Mouse (Mus musculus): ENCODE results near the gene Mark4. TPM values are rescaled to one million over a fixed set of nuclear protein-coding genes. Genes with fewer than 3 reads are reported as not detected.

Gene Mark4
- 7.8 TPM for polyA plus RNA-seq (2015; fragmentation: Illumina TruSeq; extraction: RNeasy Lipid Tissue Mini Kit (QIAGEN cat#74804); ENCODE audit: insufficient read depth, low read depth, low replicate concordance)

GRCm38 (mm10) chr7:19458591-19459111 is at the start of gene Mark4:
Gene Mark4, minus strand, starts transcription at chr7:19458821.

GRCm38 (mm10) chr7:19462884-19463381 is 4.3 kb upstream of the Mark4 start, which contains the start of gene Exoc3l2:
Gene Exoc3l2, plus strand, starts transcription at chr7:19463331.

GRCm38 (mm10) chr7:19404476-19404875 is 54.1 kb downstream of the Mark4 start, which contains the start of gene Ckm:
Gene Ckm, plus strand, starts transcription at chr7:19404776.

GRCm38 (mm10) chr7:19403731-19404296 is 54.8 kb downstream of the Mark4 start, which contains the start of gene Klc3:
Gene Klc3, minus strand, starts transcription at chr7:19404104.

GRCm38 (mm10) chr7:19381377-19382165 is 77.0 kb downstream of the Mark4 start, which contains the start of gene Ercc2:
Gene Ercc2, plus strand, starts transcription at chr7:19382010.

Other genes starting within 250 kb of the Mark4 start
- gene Gpr4, start 246.3 kb downstream of the Mark4 start, polyA plus RNA-seq (2015; fragmentation: Illumina TruSeq; extraction: RNeasy Lipid Tissue Mini Kit (QIAGEN cat#74804); ENCODE audit: insufficient read depth, low read depth, low replicate concordance) = 3.5 TPM
- gene Opa3, start 230.5 kb downstream of the Mark4 start, polyA plus RNA-seq (2015; fragmentation: Illumina TruSeq; extraction: RNeasy Lipid Tissue Mini Kit (QIAGEN cat#74804); ENCODE audit: insufficient read depth, low read depth, low replicate concordance) = 3.2 TPM
- gene Vasp, start 187.0 kb downstream of the Mark4 start, polyA plus RNA-seq (2015; fragmentation: Illumina TruSeq; extraction: RNeasy Lipid Tissue Mini Kit (QIAGEN cat#74804); ENCODE audit: insufficient read depth, low read depth, low replicate concordance) = 15.6 TPM
- not detected for gene Ppm1n, start 178.8 kb downstream of the Mark4 start, polyA plus RNA-seq (2015; fragmentation: Illumina TruSeq; extraction: RNeasy Lipid Tissue Mini Kit (QIAGEN cat#74804); ENCODE audit: insufficient read depth, low read depth, low replicate concordance)
- gene Rtn2, start 176.2 kb downstream of the Mark4 start, polyA plus RNA-seq (2015; fragmentation: Illumina TruSeq; extraction: RNeasy Lipid Tissue Mini Kit (QIAGEN cat#74804); ENCODE audit: insufficient read depth, low read depth, low replicate concordance) = 0.98 TPM
- gene Fosb, start 148.8 kb downstream of the Mark4 start, polyA plus RNA-seq (2015; fragmentation: Illumina TruSeq; extraction: RNeasy Lipid Tissue Mini Kit (QIAGEN cat#74804); ENCODE audit: insufficient read depth, low read depth, low replicate concordance) = 3.5 TPM
- 11.2 TPM for gene Ercc1, start 114.0 kb downstream of the Mark4 start, polyA plus RNA-seq (2015; fragmentation: Illumina TruSeq; extraction: RNeasy Lipid Tissue Mini Kit (QIAGEN cat#74804); ENCODE audit: insufficient read depth, low read depth, low replicate concordance)
- gene Cd3eap, start 99.3 kb downstream of the Mark4 start, polyA plus RNA-seq (2015; fragmentation: Illumina TruSeq; extraction: RNeasy Lipid Tissue Mini Kit (QIAGEN cat#74804); ENCODE audit: insufficient read depth, low read depth, low replicate concordance) = 2.5 TPM
- gene Ppp1r13l, start 99.1 kb downstream of the Mark4 start, polyA plus RNA-seq (2015; fragmentation: Illumina TruSeq; extraction: RNeasy Lipid Tissue Mini Kit (QIAGEN cat#74804); ENCODE audit: insufficient read depth, low read depth, low replicate concordance) = 2.4 TPM
- gene Ercc2, start 76.8 kb downstream of the Mark4 start, polyA plus RNA-seq (2015; fragmentation: Illumina TruSeq; extraction: RNeasy Lipid Tissue Mini Kit (QIAGEN cat#74804); ENCODE audit: insufficient read depth, low read depth, low replicate concordance) = 7.7 TPM
- gene Klc3, start 54.7 kb downstream of the Mark4 start, polyA plus RNA-seq (2015; fragmentation: Illumina TruSeq; extraction: RNeasy Lipid Tissue Mini Kit (QIAGEN cat#74804); ENCODE audit: insufficient read depth, low read depth, low replicate concordance) = 4.6 TPM
- gene Ckm, start 54.0 kb downstream of the Mark4 start, polyA plus RNA-seq (2015; fragmentation: Illumina TruSeq; extraction: RNeasy Lipid Tissue Mini Kit (QIAGEN cat#74804); ENCODE audit: insufficient read depth, low read depth, low replicate concordance) = 0.68 TPM
- gene Exoc3l2, start 4.5 kb upstream of the Mark4 start, polyA plus RNA-seq (2015; fragmentation: Illumina TruSeq; extraction: RNeasy Lipid Tissue Mini Kit (QIAGEN cat#74804); ENCODE audit: insufficient read depth, low read depth, low replicate concordance) = 14.3 TPM
- gene Bloc1s3, start 49.5 kb upstream of the Mark4 start, polyA plus RNA-seq (2015; fragmentation: Illumina TruSeq; extraction: RNeasy Lipid Tissue Mini Kit (QIAGEN cat#74804); ENCODE audit: insufficient read depth, low read depth, low replicate concordance) = 1.00 TPM
- gene Trappc6a, start 49.6 kb upstream of the Mark4 start, polyA plus RNA-seq (2015; fragmentation: Illumina TruSeq; extraction: RNeasy Lipid Tissue Mini Kit (QIAGEN cat#74804); ENCODE audit: insufficient read depth, low read depth, low replicate concordance) = 19.1 TPM
- not detected for gene Nkpd1, start 59.0 kb upstream of the Mark4 start, polyA plus RNA-seq (2015; fragmentation: Illumina TruSeq; extraction: RNeasy Lipid Tissue Mini Kit (QIAGEN cat#74804); ENCODE audit: insufficient read depth, low read depth, low replicate concordance)
- 31.9 TPM for gene Ppp1r37, start 104.3 kb upstream of the Mark4 start, polyA plus RNA-seq (2015; fragmentation: Illumina TruSeq; extraction: RNeasy Lipid Tissue Mini Kit (QIAGEN cat#74804); ENCODE audit: insufficient read depth, low read depth, low replicate concordance)
- gene Zfp296, start 118.5 kb upstream of the Mark4 start, polyA plus RNA-seq (2015; fragmentation: Illumina TruSeq; extraction: RNeasy Lipid Tissue Mini Kit (QIAGEN cat#74804); ENCODE audit: insufficient read depth, low read depth, low replicate concordance) = not detected
- gene Gemin7, start 118.8 kb upstream of the Mark4 start, polyA plus RNA-seq (2015; fragmentation: Illumina TruSeq; extraction: RNeasy Lipid Tissue Mini Kit (QIAGEN cat#74804); ENCODE audit: insufficient read depth, low read depth, low replicate concordance) = 23.7 TPM
- 22.2 TPM for gene Clasrp, start 145.7 kb upstream of the Mark4 start, polyA plus RNA-seq (2015; fragmentation: Illumina TruSeq; extraction: RNeasy Lipid Tissue Mini Kit (QIAGEN cat#74804); ENCODE audit: insufficient read depth, low read depth, low replicate concordance)
- gene Relb, start 170.6 kb upstream of the Mark4 start, polyA plus RNA-seq (2015; fragmentation: Illumina TruSeq; extraction: RNeasy Lipid Tissue Mini Kit (QIAGEN cat#74804); ENCODE audit: insufficient read depth, low read depth, low replicate concordance) = 4.5 TPM
- 22.6 TPM for gene Clptm1, start 206.2 kb upstream of the Mark4 start, polyA plus RNA-seq (2015; fragmentation: Illumina TruSeq; extraction: RNeasy Lipid Tissue Mini Kit (QIAGEN cat#74804); ENCODE audit: insufficient read depth, low read depth, low replicate concordance)
- not detected for gene Apoc2, start 219.1 kb upstream of the Mark4 start, polyA plus RNA-seq (2015; fragmentation: Illumina TruSeq; extraction: RNeasy Lipid Tissue Mini Kit (QIAGEN cat#74804); ENCODE audit: insufficient read depth, low read depth, low replicate concordance)
- gene Gm44805, start 222.6 kb upstream of the Mark4 start, polyA plus RNA-seq (2015; fragmentation: Illumina TruSeq; extraction: RNeasy Lipid Tissue Mini Kit (QIAGEN cat#74804); ENCODE audit: insufficient read depth, low read depth, low replicate concordance) = not detected
- gene Apoc4, start 222.7 kb upstream of the Mark4 start, polyA plus RNA-seq (2015; fragmentation: Illumina TruSeq; extraction: RNeasy Lipid Tissue Mini Kit (QIAGEN cat#74804); ENCODE audit: insufficient read depth, low read depth, low replicate concordance) = not detected
- gene Apoc1, start 233.8 kb upstream of the Mark4 start, polyA plus RNA-seq (2015; fragmentation: Illumina TruSeq; extraction: RNeasy Lipid Tissue Mini Kit (QIAGEN cat#74804); ENCODE audit: insufficient read depth, low read depth, low replicate concordance) = 15.3 TPM
- 298 TPM for gene Apoe, start 240.4 kb upstream of the Mark4 start, polyA plus RNA-seq (2015; fragmentation: Illumina TruSeq; extraction: RNeasy Lipid Tissue Mini Kit (QIAGEN cat#74804); ENCODE audit: insufficient read depth, low read depth, low replicate concordance)